In the genomic region with DNA sequence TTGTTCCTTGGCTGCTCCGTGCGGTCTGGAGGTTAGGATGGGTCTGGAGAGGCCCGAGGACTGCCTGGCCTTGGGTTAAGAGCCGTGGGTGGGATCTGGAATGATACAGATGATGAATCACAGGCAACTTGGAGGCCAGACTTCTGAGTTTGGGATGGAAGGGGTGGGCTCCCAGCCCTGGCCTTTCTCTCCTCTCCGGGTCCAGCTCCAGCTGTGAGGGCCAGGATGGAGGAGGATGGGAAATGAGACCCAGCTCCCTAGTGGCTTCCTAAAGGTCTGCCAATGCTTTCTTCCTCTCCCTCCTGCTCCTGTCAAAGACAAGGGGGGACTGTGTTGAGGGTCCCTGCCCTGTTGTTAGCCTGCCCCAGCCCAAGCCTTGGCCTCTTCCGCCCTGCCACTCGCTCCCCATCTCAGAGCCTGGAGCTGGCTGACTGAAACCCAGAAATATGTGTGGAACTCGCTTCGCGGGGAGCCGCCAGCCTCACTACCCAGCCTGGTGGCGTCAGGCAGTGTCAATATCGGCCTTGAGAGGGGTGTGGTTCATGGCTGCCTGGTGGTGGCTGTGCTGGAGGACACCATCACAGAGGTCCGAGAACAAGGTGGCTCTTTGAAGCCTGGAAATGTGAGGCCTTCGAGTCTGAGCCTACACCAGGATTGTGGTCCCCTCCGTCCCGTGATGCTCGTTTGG, we compare ENCODE assay signal across 10 mouse cellular contexts. TPM values are rescaled to one million over a fixed set of nuclear protein-coding genes. Genes with fewer than 3 reads are reported as not detected.
A peak's percentile ranks its signal among the peaks of the same experiment; 100 is the strongest.
DNase-seq lines count a peak whose midpoint lies in the region; ATAC-seq lines count a peak whose summit lies in the region.
"Had no signal": no experiment of that assay in that cellular context is flagged by ENCODE, and none has a peak within 500 bp of the region (broad histone marks: within the 10 kb centered on the region; RNA-seq: fewer than 3 reads in every experiment).

No protein-coding gene starts in this region.

- no peaks in the 10 kb centered on the region for H3K36me3 ChIP-seq in limb, embryonic 15.5 days
- H3K36me3 ChIP-seq in forebrain, embryonic 15.5 days = no peaks in the 10 kb centered on the region

- H3K4me1 ChIP-seq in limb, embryonic 15.5 days = peaks cover 91% of the 10 kb centered on the region
- H3K4me1 ChIP-seq in forebrain, embryonic 15.5 days = peaks cover 22% of the 10 kb centered on the region

- WGBS in limb, embryonic 15.5 days = 47% methylated on average over 18 of the region's 18 CpGs
- 84% methylated on average over 18 of the region's 18 CpGs for WGBS in forebrain, embryonic 15.5 days

- H3K4me3 ChIP-seq in limb, embryonic 15.5 days = 0 out of 2 replicates have a peak overlapping the region, but pooled peaks have one; percentile 4
- no peak overlapping the region for H3K4me3 ChIP-seq in forebrain, embryonic 15.5 days

- peak overlapping the region; percentile 22; the same call in 1 of the 2 replicates for H3K4me2 ChIP-seq in limb, embryonic 15.5 days
- no peak overlapping the region for H3K4me2 ChIP-seq in forebrain, embryonic 15.5 days (replicated peaks)

- H3K9ac ChIP-seq in limb, embryonic 15.5 days = peak overlapping the region; percentile 15; the same call in 1 of the 2 replicates
- no peak overlapping the region for H3K9ac ChIP-seq in forebrain, embryonic 15.5 days (replicated peaks)

- no peaks in the 10 kb centered on the region for H3K27me3 ChIP-seq in limb, embryonic 15.5 days
- H3K27me3 ChIP-seq in forebrain, embryonic 15.5 days = peaks cover 4% of the 10 kb centered on the region; the same call in 1 of the 2 replicates

- peak; percentile 98 for DNase-seq in heart, adult 11 months
- no peak for DNase-seq in heart, adult 8-10 months (ENCODE audit: low spot score)
- peak; percentile 87 for DNase-seq in Muller cell, postnatal 12 days (ENCODE audit: inconsistent ontology term)
- DNase-seq in heart, adult 18-20 months = peak; percentile 72 to 84
- no peak for DNase-seq in left cerebral cortex, adult 9 months (ENCODE audit: low spot score in 2 of 2)
- DNase-seq: B cell, adult 2 months had no signal

- peak overlapping the region; percentile 81 for H3K27ac ChIP-seq in limb, embryonic 15.5 days
- no peak overlapping the region for H3K27ac ChIP-seq in forebrain, embryonic 15.5 days (replicated peaks)

- ATAC-seq in limb, embryonic 15.5 days (ENCODE audit: insufficient number of reproducible peaks, low FRiP score, low TSS enrichment, low read depth) = no peak
- no peak for ATAC-seq in forebrain, embryonic 15.5 days (replicated peaks)
- ATAC-seq in CD4-positive, CD25-positive, alpha-beta regulatory T cell, adult 4 months = no peak

- H3K9me3 ChIP-seq in limb, embryonic 15.5 days = no peaks in the 10 kb centered on the region
- H3K9me3 ChIP-seq in forebrain, embryonic 15.5 days = no peaks in the 10 kb centered on the region

RNA-seq across cellular contexts. Expression of a gene that starts 5.3 kb away (rescaled TPM):
- 100 to 1,000 TPM; 124 to 205 (median 189) TPM for total RNA-seq in heart, adult 8-10 months (2022)
- total RNA-seq in heart, adult 18-20 months (2021) = 100 to 1,000 TPM; 153 to 170 TPM
- 40.6 and 44.5 TPM in 2 replicates for polyA plus RNA-seq in limb, embryonic 15.5 days (2015; fragmentation: Nextera tagmentation; extraction: Ambion mirVana)
- polyA plus RNA-seq in forebrain, embryonic 15.5 days (2015; fragmentation: Nextera tagmentation; extraction: Ambion mirVana) = 3.7 and 4.2 TPM in 2 replicates
- not detected for polyA plus RNA-seq in CD4-positive, CD25-positive, alpha-beta regulatory T cell, adult 4 months (2017; shearing (Covaris generic))

RNA-seq across cellular contexts. Expression of a gene that starts 20.8 kb away (rescaled TPM):
- total RNA-seq in heart, adult 8-10 months (2022) = not detected
- not detected for total RNA-seq in heart, adult 18-20 months (2021)
- 0.23 and 0.40 TPM in 2 replicates for polyA plus RNA-seq in limb, embryonic 15.5 days (2015; fragmentation: Nextera tagmentation; extraction: Ambion mirVana)
- not detected in 2 replicates for polyA plus RNA-seq in forebrain, embryonic 15.5 days (2015; fragmentation: Nextera tagmentation; extraction: Ambion mirVana)
- not detected for polyA plus RNA-seq in CD4-positive, CD25-positive, alpha-beta regulatory T cell, adult 4 months (2017; shearing (Covaris generic))
- total RNA-seq: gastrocnemius, adult 8-10 months had no signal

RNA-seq across cellular contexts. Expression of a gene that starts 43.5 kb away (rescaled TPM):
- not detected for total RNA-seq in heart, adult 8-10 months (2022)
- not detected for total RNA-seq in heart, adult 18-20 months (2021)
- 0.70 TPM in 1 of 2 replicates, not detected in the other for polyA plus RNA-seq in limb, embryonic 15.5 days (2015; fragmentation: Nextera tagmentation; extraction: Ambion mirVana)
- polyA plus RNA-seq in forebrain, embryonic 15.5 days (2015; fragmentation: Nextera tagmentation; extraction: Ambion mirVana) = not detected in 2 replicates
- polyA plus RNA-seq in CD4-positive, CD25-positive, alpha-beta regulatory T cell, adult 4 months (2017; shearing (Covaris generic)) = not detected
- total RNA-seq: gastrocnemius, adult 8-10 months had no signal

Comparison
In these comparisons a context has a peak if more than half of its experiments do, and no peak if none do; other contexts are left out.
1. DNase-seq: peak in heart, adult 11 months (single experiment), Muller cell, postnatal 12 days (single experiment) and heart, adult 18-20 months (2 of 2); none in heart, adult 8-10 months (single experiment) and left cerebral cortex, adult 9 months (0 of 2).